Mouse (Mus musculus): ENCODE results near the gene Letmd1. TPM values are rescaled to one million over a fixed set of nuclear protein-coding genes. Genes with fewer than 3 reads are reported as not detected.
"Not testable (repeated sequence)": the region's sequence is repeated elsewhere in the genome, so short reads cannot be mapped to it uniquely, and the experiment has no call there.

Letmd1 gene
- polyA plus RNA-seq, 1 experiment from 2014 or later = 36.0 TPM

DNA sequence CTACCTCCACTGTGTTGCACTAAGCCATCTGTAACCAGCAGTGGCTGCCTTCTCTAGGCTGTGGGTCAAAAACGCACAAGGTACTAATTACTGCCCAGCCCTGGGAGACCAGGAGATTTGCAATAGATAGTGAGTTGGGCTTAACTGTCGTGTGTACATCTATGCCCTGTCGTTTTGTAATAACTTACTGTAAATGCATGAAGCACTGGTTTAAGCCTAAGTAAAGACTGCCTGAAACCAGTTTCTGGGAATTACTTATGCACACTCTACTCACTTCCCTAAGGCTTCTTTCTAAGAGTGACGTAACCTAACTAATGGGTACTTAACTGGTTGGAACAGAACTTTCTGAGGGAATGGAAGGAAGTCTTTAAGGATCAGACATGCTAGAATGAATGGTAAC is 10.1 kb downstream of the Letmd1 start:
- no peaks in the 10 kb centered on the region for H3K27me3 ChIP-seq (replicated peaks; ENCODE audit: control insufficient read depth, insufficient read depth, low read length)

DNA sequence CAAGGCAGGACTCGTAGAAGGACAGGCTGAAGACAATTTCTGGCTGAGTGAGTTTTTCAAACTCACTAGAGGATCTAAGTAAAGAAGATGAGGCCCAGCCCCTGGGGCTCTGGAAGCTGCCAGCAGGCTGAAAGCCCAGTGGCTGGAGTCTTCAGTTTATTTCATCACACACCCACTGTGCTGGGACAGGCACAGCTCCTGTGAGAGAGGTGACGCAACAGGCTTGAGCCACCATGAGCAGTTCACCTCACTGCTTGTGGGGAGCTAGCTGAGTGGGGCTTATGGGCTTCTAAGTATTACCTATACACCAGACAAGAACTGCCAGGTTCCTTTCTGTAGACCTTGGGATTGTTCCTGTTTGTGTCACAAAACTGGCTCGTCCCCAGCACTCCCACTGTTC is 16.8 kb downstream of the Letmd1 start:
- Histone ChIP-seq H3K27ac (ENCODE audit: low read depth, low read length) (no peak overlapping the region), H3K4me3 (ENCODE audit: low read depth, low read length) (no peak overlapping the region), H3K9ac (ENCODE audit: low read depth, low read length) (no peak overlapping the region), H3K4me2 (no peak overlapping the region), H3K9me3 (ENCODE audit: control insufficient read depth, low read length) (no peaks in the 10 kb centered on the region), H3K4me1 (replicated peaks; ENCODE audit: control insufficient read depth, insufficient read depth, low read length) (peaks cover 4% of the 10 kb centered on the region; the same call in 1 of the 2 replicates), H3K27me3 (replicated peaks; ENCODE audit: control insufficient read depth, insufficient read depth, low read length) (no peaks in the 10 kb centered on the region), H3K36me3 (ENCODE audit: control insufficient read depth, insufficient read depth, low read length) (peaks cover 15% of the 10 kb centered on the region)
- no peak for DNase-seq (ENCODE audit: low spot score)
- no peak for ATAC-seq (replicated peaks; ENCODE audit: low FRiP score)
- 77% methylated on average over 3 of the region's 3 CpGs for WGBS

More for the DNA sequence above, 10.1 kb downstream of the Letmd1 start:
- H3K4me1 ChIP-seq (replicated peaks; ENCODE audit: control insufficient read depth, insufficient read depth, low read length) = no peaks in the 10 kb centered on the region
- WGBS = 81% methylated on average over 4 of the region's 4 CpGs
- DNase-seq (ENCODE audit: low spot score) (no peak), ATAC-seq (replicated peaks; ENCODE audit: low FRiP score) (no peak)
- H3K36me3 ChIP-seq (ENCODE audit: control insufficient read depth, insufficient read depth, low read length) = peaks cover 47% of the 10 kb centered on the region
- H3K9ac ChIP-seq (ENCODE audit: low read depth, low read length) = no peak overlapping the region
- no peak overlapping the region for H3K27ac ChIP-seq (ENCODE audit: low read depth, low read length)
- H3K9me3 ChIP-seq (ENCODE audit: control insufficient read depth, low read length) = no peaks in the 10 kb centered on the region
- H3K4me2 ChIP-seq = no peak overlapping the region
- no peak overlapping the region for H3K4me3 ChIP-seq (ENCODE audit: low read depth, low read length)

DNA sequence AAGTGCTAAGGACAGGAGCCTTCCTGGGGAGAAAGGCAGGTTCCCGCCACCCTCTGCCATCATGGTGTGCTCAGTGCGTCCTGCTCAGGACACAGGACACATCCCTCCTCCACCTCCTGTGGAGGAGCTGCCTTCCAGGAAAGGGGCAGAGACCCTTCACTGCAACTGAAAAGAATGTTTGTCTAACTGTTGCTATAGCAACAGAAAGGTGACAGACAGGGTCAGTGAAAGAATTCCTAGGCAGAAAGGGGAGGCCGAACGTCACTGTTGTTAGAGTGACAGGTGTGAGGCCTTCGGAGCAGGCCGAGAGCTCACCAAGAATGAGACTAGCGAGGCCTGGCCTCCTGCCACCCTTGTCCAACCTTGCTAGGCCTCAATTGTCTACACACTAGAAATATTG is 17.6 kb downstream of the Letmd1 start:
- no peaks in the 10 kb centered on the region for H3K9me3 ChIP-seq (ENCODE audit: control insufficient read depth, low read length)
- ATAC-seq (replicated peaks; ENCODE audit: low FRiP score) (no peak), DNase-seq (ENCODE audit: low spot score) (no peak)
- H3K27ac ChIP-seq (ENCODE audit: low read depth, low read length) = no peak overlapping the region
- no peaks in the 10 kb centered on the region for H3K27me3 ChIP-seq (replicated peaks; ENCODE audit: control insufficient read depth, insufficient read depth, low read length)
- H3K4me2 ChIP-seq = no peak overlapping the region
- H3K36me3 ChIP-seq (ENCODE audit: control insufficient read depth, insufficient read depth, low read length) = peaks cover 10% of the 10 kb centered on the region; the same call in 1 of the 2 replicates
- 55% methylated on average over 7 of the region's 7 CpGs for WGBS
- no peak overlapping the region for H3K4me3 ChIP-seq (ENCODE audit: low read depth, low read length)
- no peak overlapping the region for H3K9ac ChIP-seq (ENCODE audit: low read depth, low read length)
- peaks cover 4% of the 10 kb centered on the region; the same call in 1 of the 2 replicates for H3K4me1 ChIP-seq (replicated peaks; ENCODE audit: control insufficient read depth, insufficient read depth, low read length)

DNA sequence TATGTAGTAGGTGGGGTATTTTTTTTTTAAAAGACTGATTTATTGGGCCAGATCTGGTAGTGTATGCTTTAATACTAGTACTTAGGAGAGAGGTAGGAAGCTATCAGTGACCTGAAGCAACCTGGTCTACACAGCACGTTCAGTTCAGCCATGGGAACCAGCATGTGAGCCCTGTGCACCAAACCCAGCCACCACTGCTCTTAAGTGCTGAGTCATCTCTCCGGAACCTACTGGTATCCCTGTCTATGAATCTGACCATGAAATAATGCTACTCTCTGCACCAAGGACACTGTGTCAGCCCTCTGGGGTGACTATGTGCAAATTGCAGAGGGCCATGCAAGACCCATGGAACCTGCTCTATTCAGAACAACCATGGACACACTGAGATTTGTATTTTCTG is 18.2 kb downstream of the Letmd1 start:
- WGBS = 81% methylated on average over 2 of the region's 2 CpGs
- ATAC-seq (replicated peaks; ENCODE audit: low FRiP score) (no peak), DNase-seq (ENCODE audit: low spot score) (no peak)
- Histone ChIP-seq H3K9me3 (ENCODE audit: control insufficient read depth, low read length) (no peaks in the 10 kb centered on the region), H3K27me3 (replicated peaks; ENCODE audit: control insufficient read depth, insufficient read depth, low read length) (no peaks in the 10 kb centered on the region), H3K36me3 (ENCODE audit: control insufficient read depth, insufficient read depth, low read length) (peaks cover 8% of the 10 kb centered on the region; the same call in 1 of the 2 replicates), H3K4me2 (no peak overlapping the region), H3K4me3 (ENCODE audit: low read depth, low read length) (no peak overlapping the region), H3K9ac (ENCODE audit: low read depth, low read length) (no peak overlapping the region), H3K27ac (ENCODE audit: low read depth, low read length) (no peak overlapping the region), H3K4me1 (replicated peaks; ENCODE audit: control insufficient read depth, insufficient read depth, low read length) (peaks cover 4% of the 10 kb centered on the region; the same call in 1 of the 2 replicates)

DNA sequence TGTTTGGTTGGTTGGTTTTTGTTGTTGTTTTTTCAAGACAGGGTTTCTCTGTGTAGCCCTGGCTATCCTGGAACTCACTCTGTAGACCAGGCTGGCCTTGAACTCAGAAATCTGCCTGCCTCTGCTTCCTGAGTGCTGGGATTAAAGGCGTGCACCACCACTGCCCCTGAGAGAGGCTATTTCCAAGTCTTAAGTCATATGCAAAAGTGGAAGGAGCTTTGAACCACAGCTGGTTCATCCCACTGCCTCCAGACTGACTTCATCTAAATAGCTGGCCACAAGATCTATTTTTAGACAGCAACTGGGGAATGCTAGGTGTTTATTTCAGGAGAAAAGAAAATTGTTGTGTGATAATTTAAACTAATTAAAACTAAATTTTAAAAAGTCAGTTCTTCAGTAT is 19.5 kb downstream of the Letmd1 start:
- H3K4me2 ChIP-seq; H3K9me3 ChIP-seq (ENCODE audit: control insufficient read depth, low read length); ATAC-seq (replicated peaks; ENCODE audit: low FRiP score); H3K27me3 ChIP-seq (replicated peaks; ENCODE audit: control insufficient read depth, insufficient read depth, low read length); H3K4me1 ChIP-seq (replicated peaks; ENCODE audit: control insufficient read depth, insufficient read depth, low read length); DNase-seq (ENCODE audit: low spot score); H3K27ac ChIP-seq (ENCODE audit: low read depth, low read length); H3K4me3 ChIP-seq (ENCODE audit: low read depth, low read length); H3K9ac ChIP-seq (ENCODE audit: low read depth, low read length); H3K36me3 ChIP-seq (ENCODE audit: control insufficient read depth, insufficient read depth, low read length): not testable (repeated sequence)
- 89% methylated on average over 1 of the region's 1 CpGs for WGBS

DNA sequence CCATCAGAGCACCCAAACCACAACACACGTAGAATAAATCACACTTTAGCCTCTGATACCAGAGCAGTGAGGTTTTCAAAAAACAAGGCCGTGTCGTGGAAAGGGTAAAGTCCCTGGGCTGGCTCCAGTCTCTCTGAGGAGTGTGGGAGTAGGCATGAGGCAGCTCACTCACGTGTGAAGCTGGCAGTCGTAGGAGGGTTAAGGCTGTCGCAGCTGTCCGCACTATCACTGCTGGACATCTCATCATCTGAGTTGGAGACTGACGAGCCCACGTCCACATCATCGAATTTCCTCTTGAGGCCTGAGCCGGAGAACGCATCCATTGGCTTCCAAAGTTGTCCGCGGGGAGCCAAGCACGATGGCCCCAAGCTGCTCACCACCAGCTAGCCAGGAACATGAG is 20.4 kb downstream of the Letmd1 start:
- ATAC-seq (replicated peaks; ENCODE audit: low FRiP score) = no peak
- WGBS = 82% methylated on average over 15 of the region's 15 CpGs
- Histone ChIP-seq H3K4me1 (replicated peaks; ENCODE audit: control insufficient read depth, insufficient read depth, low read length) (peaks cover 17% of the 10 kb centered on the region), H3K27ac (ENCODE audit: low read depth, low read length) (no peak overlapping the region), H3K4me2 (no peak overlapping the region), H3K36me3 (ENCODE audit: control insufficient read depth, insufficient read depth, low read length) (no peaks in the 10 kb centered on the region; the same call in 1 of the 2 replicates), H3K4me3 (ENCODE audit: low read depth, low read length) (no peak overlapping the region), H3K9me3 (ENCODE audit: control insufficient read depth, low read length) (no peaks in the 10 kb centered on the region), H3K9ac (ENCODE audit: low read depth, low read length) (no peak overlapping the region), H3K27me3 (replicated peaks; ENCODE audit: control insufficient read depth, insufficient read depth, low read length) (no peaks in the 10 kb centered on the region)
- DNase-seq (ENCODE audit: low spot score) = no peak

DNA sequence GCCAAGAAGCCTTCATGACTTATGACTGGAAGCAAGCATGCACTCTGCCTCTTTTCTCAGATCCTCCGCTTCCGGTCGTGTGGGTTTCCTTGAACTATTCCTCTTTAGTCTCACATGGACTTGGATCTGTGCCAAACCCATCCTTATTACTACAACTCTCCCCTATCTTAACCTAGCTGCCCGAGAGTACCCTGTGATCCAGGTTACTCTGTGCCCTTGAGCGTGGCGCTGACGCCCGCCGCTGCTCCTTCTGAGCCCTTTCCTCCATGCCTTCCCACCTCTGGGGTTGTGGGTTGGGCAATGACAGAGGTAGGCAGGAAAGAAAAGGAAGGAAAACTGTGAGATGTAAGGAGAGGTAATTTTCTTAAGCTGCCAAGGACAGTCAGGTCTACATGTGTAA is 23.1 kb downstream of the Letmd1 start:
- H3K4me1 ChIP-seq (replicated peaks; ENCODE audit: control insufficient read depth, insufficient read depth, low read length) = peaks cover 21% of the 10 kb centered on the region
- ATAC-seq (replicated peaks; ENCODE audit: low FRiP score) (no peak), DNase-seq (ENCODE audit: low spot score) (no peak)
- H3K9me3 ChIP-seq (ENCODE audit: control insufficient read depth, low read length) = no peaks in the 10 kb centered on the region
- H3K9ac ChIP-seq (ENCODE audit: low read depth, low read length) = no peak overlapping the region
- no peaks in the 10 kb centered on the region for H3K27me3 ChIP-seq (replicated peaks; ENCODE audit: control insufficient read depth, insufficient read depth, low read length)
- WGBS = 85% methylated on average over 9 of the region's 9 CpGs
- H3K36me3 ChIP-seq (ENCODE audit: control insufficient read depth, insufficient read depth, low read length) = no peaks in the 10 kb centered on the region; the same call in 1 of the 2 replicates
- no peak overlapping the region for H3K4me3 ChIP-seq (ENCODE audit: low read depth, low read length)
- no peak overlapping the region for H3K27ac ChIP-seq (ENCODE audit: low read depth, low read length)
- no peak overlapping the region for H3K4me2 ChIP-seq

DNA sequence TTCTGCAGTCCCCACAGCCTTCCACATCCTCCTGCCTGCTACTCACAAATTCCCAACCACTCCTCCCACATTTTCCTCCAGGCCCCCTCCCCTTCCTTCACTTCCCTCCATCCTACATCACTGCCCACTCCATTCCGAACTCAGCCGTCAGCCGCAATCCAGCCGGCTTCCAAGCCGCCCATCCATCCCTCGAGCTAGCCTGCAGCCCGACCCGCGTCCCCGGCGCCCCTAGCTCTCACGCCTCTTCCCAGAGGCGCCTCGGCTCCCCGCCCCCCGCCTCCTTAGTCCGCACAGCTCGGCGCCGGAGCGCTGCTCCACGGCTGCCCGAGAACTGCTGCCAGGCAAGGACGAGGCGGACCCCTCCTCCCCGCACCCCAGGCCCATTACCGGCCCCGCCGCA is 25.8 kb downstream of the Letmd1 start:
- DNase-seq (ENCODE audit: low spot score) (no peak), ATAC-seq (replicated peaks; ENCODE audit: low FRiP score) (peak; percentile 66)
- peaks cover 18% of the 10 kb centered on the region for H3K4me1 ChIP-seq (replicated peaks; ENCODE audit: control insufficient read depth, insufficient read depth, low read length)
- peak overlapping the region; percentile 76 for H3K4me3 ChIP-seq (ENCODE audit: low read depth, low read length)
- H3K36me3 ChIP-seq (ENCODE audit: control insufficient read depth, insufficient read depth, low read length) = 0 out of 2 replicates have a peak, but pooled peaks cover 2% of the 10 kb centered on the region
- H3K4me2 ChIP-seq = peak overlapping the region; percentile 99
- H3K9me3 ChIP-seq (ENCODE audit: control insufficient read depth, low read length) = no peaks in the 10 kb centered on the region
- H3K27ac ChIP-seq (ENCODE audit: low read depth, low read length) = peak overlapping the region; percentile 77
- WGBS = under 1% methylated on average over 29 of the region's 29 CpGs
- no peaks in the 10 kb centered on the region for H3K27me3 ChIP-seq (replicated peaks; ENCODE audit: control insufficient read depth, insufficient read depth, low read length)
- peak overlapping the region; percentile 85 for H3K9ac ChIP-seq (ENCODE audit: low read depth, low read length)

DNA sequence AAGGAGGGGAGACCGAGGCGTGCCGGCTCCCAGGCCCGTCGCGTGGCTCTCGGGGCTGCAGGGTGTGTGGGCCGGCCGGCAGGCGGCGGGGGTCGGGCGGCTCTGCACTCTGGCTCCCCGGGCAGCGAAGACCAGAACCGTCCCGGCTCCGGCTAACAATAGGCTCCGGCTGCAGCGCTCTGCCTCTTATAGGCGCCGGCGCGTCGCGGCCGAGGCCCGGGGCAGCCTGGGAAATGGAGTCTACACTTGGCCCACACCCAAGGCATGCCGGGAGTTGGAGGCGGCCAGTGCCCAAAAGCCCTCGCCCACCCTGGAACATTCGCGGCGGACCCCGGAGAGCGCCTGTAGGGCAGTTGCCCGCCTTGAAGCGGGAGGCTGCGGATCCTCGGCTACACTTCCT is 26.3 kb downstream of the Letmd1 start, which contains the start of gene Csrnp2:
Gene Csrnp2, minus strand, starts transcription at position 387 of the 400 bp plus-strand sequence.
- Histone ChIP-seq H3K4me2 (peak within 1 kb of the TSS; percentile 99), H3K4me1 (replicated peaks; ENCODE audit: control insufficient read depth, insufficient read depth, low read length) (peaks cover 18% of the 10 kb centered on the region), H3K27me3 (replicated peaks; ENCODE audit: control insufficient read depth, insufficient read depth, low read length) (no peaks in the 10 kb centered on the region), H3K9ac (ENCODE audit: low read depth, low read length) (peak within 1 kb of the TSS; percentile 85), H3K4me3 (ENCODE audit: low read depth, low read length) (peak within 1 kb of the TSS; percentile 76), H3K36me3 (ENCODE audit: control insufficient read depth, insufficient read depth, low read length) (0 out of 2 replicates have a peak, but pooled peaks cover 2% of the 10 kb centered on the region), H3K9me3 (ENCODE audit: control insufficient read depth, low read length) (no peaks in the 10 kb centered on the region), H3K27ac (ENCODE audit: low read depth, low read length) (peak within 1 kb of the TSS; percentile 77)
- DNase-seq (ENCODE audit: low spot score) (peak; percentile 94), ATAC-seq (replicated peaks; ENCODE audit: low FRiP score) (peak; percentile 98)
- under 1% methylated on average over 39 of the region's 40 CpGs for WGBS
